Mouse (Mus musculus) embryonic facial prominence, embryonic 15.5 days (tissue): ENCODE data around the gene Aire. TPM values are rescaled to one million over a fixed set of nuclear protein-coding genes. Genes with fewer than 3 reads are reported as not detected.
A peak's percentile ranks its signal among the peaks of the same experiment; 100 is the strongest.

Experiments used
- ATAC-seq: fragments of 200-750 bp; cut with Nextera tagmentation; 2 replicates; pipeline ENCODE4 v1.8.0; 2017; ENCODE audit warnings: low read depth, moderate TSS enrichment; ENCODE audit not compliant: insufficient number of reproducible peaks, low FRiP score, low TSS enrichment
- H3K27ac ChIP-seq: fragments of 300-500 bp; sonication (generic); replicated peaks from 2 replicates; pipeline ENCODE4 v1.5.1; 2015; ENCODE audit warnings: mild to moderate bottlenecking, inconsistent platforms
- H3K27me3 ChIP-seq: fragments of 300-500 bp; sonication (generic); 2 replicates; pipeline ENCODE4 v1.6.1; 2015; ENCODE audit warnings: inconsistent platforms
- H3K36me3 ChIP-seq: fragments of 300-500 bp; sonication (generic); 2 replicates; pipeline ENCODE4 v1.6.1; 2015; ENCODE audit warnings: mild to moderate bottlenecking, inconsistent platforms
- H3K4me1 ChIP-seq: fragments of 300-500 bp; sonication (generic); 2 replicates; pipeline ENCODE4 v1.6.1; 2015; ENCODE audit warnings: inconsistent platforms
- H3K4me2 ChIP-seq: fragments of 300-500 bp; sonication (generic); replicated peaks from 2 replicates; pipeline ENCODE4 v1.6.1; 2015; ENCODE audit warnings: mild to moderate bottlenecking, inconsistent platforms
- H3K4me3 ChIP-seq: fragments of 300-500 bp; sonication (generic); replicated peaks from 2 replicates; pipeline ENCODE4 v1.5.1; 2015; ENCODE audit warnings: mild to moderate bottlenecking, inconsistent platforms
- H3K9ac ChIP-seq: fragments of 300-500 bp; sonication (generic); 2 replicates; pipeline ENCODE4 v1.6.1; 2015; ENCODE audit warnings: inconsistent platforms
- H3K9me3 ChIP-seq: fragments of 300-500 bp; sonication (generic); replicated peaks from 2 replicates; pipeline ENCODE4 v1.6.1; 2016; ENCODE audit warnings: inconsistent platforms
- WGBS: fragments of 180-500 bp; shearing (Covaris S2); methylation state at CpG from one replicate; pipeline ENCODE4 v1.1.7; 2015; 5-methylcytosine and 5-hydroxymethylcytosine counted together
- polyA plus RNA-seq: library from polyadenylated mRNA; unstranded; fragments of >200 nt; fragmentation: Nextera tagmentation; extraction: Ambion mirVana; gene quantifications from 2 replicates; pipeline ENCODE4 v1.2.1, GENCODE M21; 2015

The Aire gene
- polyA plus RNA-seq, 1 experiment from 2014 or later = 0.31 TPM

DNA sequence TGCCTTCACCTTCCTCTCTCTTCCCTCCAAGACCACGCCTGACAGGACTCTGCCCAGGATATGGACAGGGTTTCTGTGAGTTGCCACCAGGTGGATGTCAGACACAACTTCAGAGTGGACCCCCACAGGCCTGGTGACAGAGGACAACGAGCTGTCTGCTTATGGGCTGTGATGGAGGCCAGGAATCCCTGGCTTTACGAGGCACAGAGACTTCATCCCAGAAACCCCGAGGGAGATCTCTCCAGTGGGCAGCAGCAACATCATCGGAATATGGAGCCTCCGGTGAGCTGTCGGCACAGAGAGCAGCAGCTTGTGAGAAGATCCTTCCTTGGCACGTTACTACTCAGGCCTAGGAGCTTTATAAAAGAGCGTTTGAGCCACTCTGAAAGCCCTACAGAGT lies 34.5 kb upstream of the Aire start:
- no peak overlapping the region for H3K27ac ChIP-seq
- WGBS = 71% methylated on average over 9 of the region's 9 CpGs
- H3K36me3 ChIP-seq = no peaks in the 10 kb centered on the region

DNA sequence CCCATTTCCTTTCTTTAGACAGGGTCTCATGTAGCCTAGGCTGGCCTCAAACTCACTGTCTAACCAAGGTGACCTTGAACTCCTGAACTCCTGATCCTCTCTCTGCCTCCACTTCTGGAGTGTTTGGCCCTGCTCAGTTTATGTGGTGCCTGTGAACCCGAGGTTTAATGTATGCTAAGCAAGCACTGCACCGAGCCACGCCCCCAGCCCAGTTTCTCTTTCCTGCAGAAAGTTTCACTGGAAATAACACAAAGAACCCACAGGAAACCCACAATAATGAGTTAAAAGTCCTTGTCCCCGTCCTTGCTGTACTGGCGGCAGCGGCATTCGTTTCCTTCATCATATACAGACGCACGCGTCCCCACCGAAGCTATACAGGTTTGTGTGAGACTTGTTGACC lies 31.6 kb upstream of the Aire start:
- Histone ChIP-seq H3K27ac (no peak overlapping the region), H3K4me3 (no peak overlapping the region), H3K4me1 (peaks cover 2% of the 10 kb centered on the region), H3K9ac (no peak overlapping the region), H3K36me3 (no peaks in the 10 kb centered on the region), H3K9me3 (no peaks in the 10 kb centered on the region), H3K4me2 (no peak overlapping the region), H3K27me3 (no peaks in the 10 kb centered on the region; the same call in none of the 2 replicates)
- WGBS = 75% methylated on average over 11 of the region's 11 CpGs
- ATAC-seq = no peak

More for the DNA sequence above, 34.5 kb upstream of the Aire start:
- H3K4me3 ChIP-seq = no peak overlapping the region
- 0 out of 2 replicates have a peak, but pooled peaks cover 6% of the 10 kb centered on the region for H3K4me1 ChIP-seq
- no peak for ATAC-seq
- H3K9ac ChIP-seq = no peak overlapping the region
- no peaks in the 10 kb centered on the region for H3K9me3 ChIP-seq
- no peaks in the 10 kb centered on the region for H3K27me3 ChIP-seq
- H3K4me2 ChIP-seq = no peak overlapping the region

DNA sequence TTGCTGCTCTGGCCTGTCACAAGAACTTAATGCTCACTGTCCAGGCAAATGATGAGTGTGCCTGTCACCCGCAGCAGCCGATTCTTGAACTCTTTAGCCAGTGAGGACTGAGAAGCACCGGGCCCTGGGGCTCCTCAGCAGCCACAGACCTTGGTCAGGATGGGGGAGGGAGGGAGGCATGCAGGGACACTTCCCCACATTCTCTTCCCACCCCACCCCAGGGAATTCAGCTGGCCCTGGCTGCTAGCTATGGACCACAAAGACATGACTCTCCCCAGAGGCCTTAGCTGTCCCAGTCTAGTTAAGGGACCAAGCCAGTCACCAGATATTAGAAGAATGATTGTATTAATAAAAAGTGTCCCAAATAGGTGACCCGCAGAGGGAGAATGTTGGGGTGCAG lies 30.7 kb upstream of the Aire start:
- no peak for ATAC-seq
- Histone ChIP-seq H3K27ac (no peak overlapping the region), H3K27me3 (no peaks in the 10 kb centered on the region; the same call in none of the 2 replicates), H3K4me3 (no peak overlapping the region), H3K9me3 (no peaks in the 10 kb centered on the region), H3K4me1 (peaks cover 8% of the 10 kb centered on the region), H3K9ac (no peak overlapping the region), H3K4me2 (no peak overlapping the region), H3K36me3 (no peaks in the 10 kb centered on the region)
- WGBS = 61% methylated on average over 4 of the region's 4 CpGs

DNA sequence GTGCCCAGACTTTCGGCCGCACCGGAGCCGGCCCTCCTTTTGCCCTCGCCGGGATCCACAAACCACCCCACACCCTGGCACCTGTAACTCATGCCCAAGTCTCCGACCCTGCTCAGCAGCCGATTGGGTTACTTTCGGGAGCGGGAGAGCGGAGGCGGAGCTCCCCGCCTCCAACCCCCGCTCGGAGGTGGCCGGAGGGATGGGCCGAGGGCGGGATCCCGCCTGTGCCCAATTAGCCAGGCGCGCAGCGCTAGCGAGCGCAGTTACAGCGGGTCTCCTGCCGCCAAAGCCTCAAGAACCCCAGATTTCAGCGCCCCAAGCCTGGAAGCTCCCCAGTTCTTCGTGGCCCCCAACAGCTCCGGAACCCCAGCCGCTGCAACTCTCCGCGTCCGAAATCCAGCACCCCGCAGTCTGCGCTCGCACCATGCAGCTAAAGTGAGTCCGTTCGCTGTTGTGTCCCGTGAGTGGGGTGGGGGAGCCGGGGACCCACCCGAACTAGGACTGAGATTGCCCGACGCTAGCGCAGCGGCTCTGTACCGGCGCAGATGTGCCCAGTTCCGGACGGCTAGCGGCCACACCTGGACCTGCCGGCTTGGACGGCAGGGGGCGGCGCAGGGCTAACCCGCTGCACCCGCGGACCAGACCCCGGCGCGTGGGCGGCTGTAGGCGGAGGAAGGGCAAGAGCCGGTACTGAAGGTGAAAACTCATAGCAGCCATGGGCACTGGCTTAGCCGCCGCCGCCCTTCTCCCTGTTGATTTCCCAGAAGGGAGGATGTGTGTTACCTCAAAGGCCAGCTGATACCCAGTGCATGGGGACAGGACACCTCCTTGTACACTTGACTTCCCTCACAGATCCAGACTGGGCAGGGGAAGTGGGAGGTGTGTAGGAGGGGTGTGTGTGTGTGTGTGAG lies 25.9 kb upstream of the Aire start, which contains the start of gene Icosl:
TSS of gene Icosl (plus strand) at position 202 of the 911 bp plus-strand sequence.
- Histone ChIP-seq H3K27ac (peak within 1 kb of the TSS; percentile 34; the same call in 1 of the 2 replicates), H3K9me3 (no peaks in the 10 kb centered on the region), H3K4me3 (peak within 1 kb of the TSS; percentile 66), H3K4me2 (peak within 1 kb of the TSS; percentile 99), H3K27me3 (no peaks in the 10 kb centered on the region; the same call in none of the 2 replicates), H3K9ac (peak within 1 kb of the TSS; percentile 51), H3K36me3 (no peaks in the 10 kb centered on the region), H3K4me1 (peaks cover 15% of the 10 kb centered on the region)
- under 1% methylated on average over 66 of the region's 66 CpGs for WGBS
- ATAC-seq = peak; percentile 88

DNA sequence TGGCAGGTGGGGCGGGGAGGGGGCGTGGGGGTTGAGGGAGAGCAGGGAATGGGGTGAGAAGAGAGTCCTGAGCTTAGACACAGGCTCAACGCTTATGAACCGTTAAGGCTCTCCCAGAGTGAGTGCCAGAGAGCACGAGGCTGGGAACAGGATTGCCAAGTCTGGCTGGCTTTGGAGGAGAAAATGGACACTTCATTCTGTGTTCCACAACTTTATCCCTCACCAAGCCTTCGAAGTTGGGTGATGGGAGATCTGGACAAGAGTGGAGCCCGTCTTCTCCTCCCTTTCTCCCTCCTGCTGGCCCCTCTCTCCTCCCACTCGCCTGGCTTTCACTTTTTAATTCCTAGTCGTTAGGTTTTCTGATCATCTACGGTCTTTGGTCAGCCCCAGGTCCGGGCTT lies 25.1 kb upstream of the Aire start:
- 24% methylated on average over 11 of the region's 11 CpGs for WGBS
- Histone ChIP-seq H3K27me3 (no peaks in the 10 kb centered on the region; the same call in none of the 2 replicates), H3K27ac (no peak overlapping the region), H3K36me3 (no peaks in the 10 kb centered on the region), H3K4me2 (peak overlapping the region; percentile 99), H3K9me3 (no peaks in the 10 kb centered on the region), H3K4me1 (peaks cover 15% of the 10 kb centered on the region), H3K9ac (no peak overlapping the region), H3K4me3 (peak overlapping the region; percentile 66)
- no peak for ATAC-seq

DNA sequence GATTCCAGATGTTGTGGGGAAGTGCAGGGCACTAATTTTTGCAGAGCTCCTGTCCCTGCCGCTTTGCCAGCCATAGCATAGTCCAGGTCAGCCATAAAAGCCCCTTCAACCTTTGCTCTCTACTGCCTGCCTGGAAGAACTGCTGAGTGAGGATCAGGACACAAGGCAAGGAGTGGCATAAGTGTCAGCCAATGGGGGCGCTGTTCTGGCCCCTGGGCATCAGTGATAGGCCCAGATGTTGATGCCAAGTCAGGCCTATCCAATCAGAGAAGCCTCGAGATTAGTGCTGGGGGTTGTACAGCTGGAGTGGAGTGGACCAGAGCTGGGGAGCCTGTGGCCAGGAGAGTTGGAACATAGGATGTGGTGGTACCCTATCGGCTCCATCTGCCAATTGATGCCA lies 23.8 kb upstream of the Aire start:
- Histone ChIP-seq H3K4me1 (peaks cover 15% of the 10 kb centered on the region), H3K4me3 (no peak overlapping the region), H3K4me2 (no peak overlapping the region), H3K9ac (no peak overlapping the region), H3K9me3 (no peaks in the 10 kb centered on the region), H3K27me3 (no peaks in the 10 kb centered on the region; the same call in none of the 2 replicates), H3K27ac (no peak overlapping the region), H3K36me3 (no peaks in the 10 kb centered on the region)
- 47% methylated on average over 4 of the region's 4 CpGs for WGBS
- ATAC-seq = no peak

DNA sequence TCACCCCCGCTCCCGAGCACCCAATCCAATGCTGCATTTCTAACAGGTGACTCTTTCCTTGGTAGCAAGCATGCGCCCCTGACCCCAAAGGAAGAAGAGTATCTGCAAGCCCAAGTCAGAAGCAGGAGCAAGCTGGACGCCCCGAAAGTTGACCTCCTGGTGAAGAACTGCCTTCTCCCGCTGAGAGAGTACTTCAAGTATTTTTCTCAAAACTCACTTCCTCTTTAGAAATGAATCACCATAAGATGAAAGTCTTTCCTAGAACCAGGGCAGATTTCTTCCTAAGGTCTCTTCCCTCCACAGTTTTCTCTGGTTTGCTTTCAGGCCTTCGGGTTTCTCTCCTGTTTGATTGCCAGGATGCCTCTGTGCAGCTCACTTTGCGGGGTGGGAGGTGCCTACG lies 19.7 kb upstream of the Aire start:
- ATAC-seq = no peak
- H3K4me3 ChIP-seq = no peak overlapping the region
- no peaks in the 10 kb centered on the region for H3K36me3 ChIP-seq
- H3K9me3 ChIP-seq = no peaks in the 10 kb centered on the region
- no peaks in the 10 kb centered on the region for H3K27me3 ChIP-seq
- 84% methylated on average over 9 of the region's 9 CpGs for WGBS
- H3K4me2 ChIP-seq = no peak overlapping the region
- no peak overlapping the region for H3K9ac ChIP-seq
- H3K27ac ChIP-seq = no peak overlapping the region
- H3K4me1 ChIP-seq = no peaks in the 10 kb centered on the region

DNA sequence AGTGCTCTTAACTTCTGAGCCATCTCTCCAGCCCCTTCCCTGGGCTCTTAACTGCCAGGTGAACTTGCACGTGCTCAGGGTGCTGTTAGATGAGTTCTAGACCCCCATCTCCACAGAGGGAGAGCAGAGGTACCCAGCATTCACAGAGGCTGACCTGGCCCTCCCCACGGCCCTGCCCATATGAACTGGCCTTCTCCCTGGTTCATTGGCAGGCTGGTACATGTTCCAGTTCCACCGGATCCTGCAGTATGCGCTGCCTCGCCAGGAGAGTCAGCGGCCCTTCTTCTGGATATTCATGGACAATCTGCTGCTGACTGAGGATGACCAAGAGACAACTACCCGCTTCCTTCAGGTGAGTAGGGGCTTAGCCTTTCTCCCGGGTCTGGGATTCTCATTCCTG lies 13.6 kb upstream of the Aire start:
- Histone ChIP-seq H3K36me3 (no peaks in the 10 kb centered on the region), H3K4me3 (no peak overlapping the region), H3K9me3 (no peaks in the 10 kb centered on the region), H3K4me1 (peaks cover 9% of the 10 kb centered on the region; the same call in 1 of the 2 replicates), H3K27ac (no peak overlapping the region), H3K27me3 (no peaks in the 10 kb centered on the region), H3K9ac (no peak overlapping the region), H3K4me2 (no peak overlapping the region)
- no peak for ATAC-seq
- 83% methylated on average over 8 of the region's 8 CpGs for WGBS

DNA sequence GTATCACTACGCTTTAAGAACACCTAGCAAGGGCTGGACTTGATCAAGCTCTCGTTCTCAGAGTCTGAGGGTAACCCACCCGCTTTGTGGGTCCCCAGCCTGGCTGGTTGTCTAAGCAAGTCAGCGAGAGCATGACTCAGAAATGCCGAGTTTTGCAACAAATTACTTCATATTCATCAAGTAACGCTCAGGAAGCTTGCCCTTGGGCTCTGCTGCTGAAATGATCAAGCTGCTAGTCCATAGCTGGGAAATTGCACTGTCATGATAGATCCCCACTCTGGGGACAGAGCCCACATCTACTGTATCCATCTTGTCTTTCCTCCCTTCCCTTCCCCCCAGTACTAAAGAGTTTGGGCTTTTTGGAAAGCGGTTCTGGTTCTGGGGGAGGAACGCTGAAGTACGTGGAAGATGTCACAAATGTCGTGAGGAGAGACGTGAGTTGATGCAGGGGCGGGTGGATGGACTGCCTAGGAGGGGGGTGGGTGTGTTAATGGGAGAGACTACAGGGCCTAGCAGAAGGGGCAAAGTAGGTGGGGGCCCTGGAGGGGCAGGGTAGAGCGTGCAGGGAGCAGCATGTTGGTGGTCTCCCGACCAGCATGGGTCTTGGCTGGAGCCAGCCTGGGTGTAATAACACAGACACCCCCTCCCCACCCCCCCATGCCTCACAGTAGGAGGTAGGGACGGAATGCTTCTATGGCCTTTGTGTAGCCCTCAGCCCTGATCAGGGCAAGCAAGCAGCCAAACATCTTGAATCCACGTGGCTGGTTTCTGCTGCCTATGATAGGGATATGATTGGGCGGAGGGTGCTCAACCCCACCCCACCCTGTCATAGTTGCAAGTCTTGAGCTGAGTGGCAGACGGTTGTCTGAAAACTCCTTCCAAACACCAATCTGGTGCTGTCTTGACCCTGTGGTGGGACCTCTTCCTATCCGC lies 11.5 kb upstream of the Aire start:
- Histone ChIP-seq H3K36me3 (no peaks in the 10 kb centered on the region), H3K27me3 (no peaks in the 10 kb centered on the region), H3K4me1 (peaks cover 9% of the 10 kb centered on the region; the same call in 1 of the 2 replicates), H3K9me3 (no peaks in the 10 kb centered on the region), H3K4me3 (no peak overlapping the region), H3K9ac (no peak overlapping the region), H3K4me2 (no peak overlapping the region), H3K27ac (no peak overlapping the region)
- ATAC-seq = no peak
- WGBS = 52% methylated on average over 19 of the region's 19 CpGs

DNA sequence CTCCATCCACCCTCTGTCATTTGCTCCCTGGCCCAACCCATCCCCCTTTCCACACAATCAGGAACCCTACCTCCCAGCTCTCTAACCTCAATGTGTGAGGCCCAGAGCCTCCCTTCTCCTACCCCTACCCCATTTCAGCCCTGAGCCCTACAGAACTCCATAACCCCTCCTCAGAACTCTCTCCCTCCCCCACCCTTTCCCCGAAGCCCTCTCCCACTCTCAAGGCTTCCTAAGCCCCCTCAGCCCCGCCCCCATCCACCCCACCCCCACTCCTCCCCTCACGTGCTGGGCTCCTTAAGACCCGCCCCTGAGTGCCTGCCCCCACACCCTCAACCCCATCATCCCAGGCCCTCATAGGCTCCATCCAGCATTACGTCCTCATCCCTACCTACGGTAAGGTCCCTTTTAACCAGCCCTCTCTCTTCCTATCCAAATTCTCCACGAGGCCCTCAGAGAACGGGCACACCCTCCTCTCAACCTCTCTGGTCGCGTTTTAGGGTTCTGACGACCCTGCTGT lies 6.2 kb upstream of the Aire start:
- no peak overlapping the region for H3K4me3 ChIP-seq
- H3K4me2 ChIP-seq = no peak overlapping the region
- no peak overlapping the region for H3K9ac ChIP-seq
- H3K9me3 ChIP-seq = no peaks in the 10 kb centered on the region
- H3K36me3 ChIP-seq = no peaks in the 10 kb centered on the region
- no peaks in the 10 kb centered on the region for H3K27me3 ChIP-seq
- H3K27ac ChIP-seq = no peak overlapping the region
- 57% methylated on average over 11 of the region's 11 CpGs for WGBS
- H3K4me1 ChIP-seq = no peaks in the 10 kb centered on the region
- ATAC-seq = no peak
